Mouse (Mus musculus): ENCODE data around the gene Gja5. TPM values are rescaled to one million over a fixed set of nuclear protein-coding genes. Genes with fewer than 3 reads are reported as not detected.

The Gja5 gene
- polyA plus RNA-seq, 1 experiment = 0.48 TPM

DNA sequence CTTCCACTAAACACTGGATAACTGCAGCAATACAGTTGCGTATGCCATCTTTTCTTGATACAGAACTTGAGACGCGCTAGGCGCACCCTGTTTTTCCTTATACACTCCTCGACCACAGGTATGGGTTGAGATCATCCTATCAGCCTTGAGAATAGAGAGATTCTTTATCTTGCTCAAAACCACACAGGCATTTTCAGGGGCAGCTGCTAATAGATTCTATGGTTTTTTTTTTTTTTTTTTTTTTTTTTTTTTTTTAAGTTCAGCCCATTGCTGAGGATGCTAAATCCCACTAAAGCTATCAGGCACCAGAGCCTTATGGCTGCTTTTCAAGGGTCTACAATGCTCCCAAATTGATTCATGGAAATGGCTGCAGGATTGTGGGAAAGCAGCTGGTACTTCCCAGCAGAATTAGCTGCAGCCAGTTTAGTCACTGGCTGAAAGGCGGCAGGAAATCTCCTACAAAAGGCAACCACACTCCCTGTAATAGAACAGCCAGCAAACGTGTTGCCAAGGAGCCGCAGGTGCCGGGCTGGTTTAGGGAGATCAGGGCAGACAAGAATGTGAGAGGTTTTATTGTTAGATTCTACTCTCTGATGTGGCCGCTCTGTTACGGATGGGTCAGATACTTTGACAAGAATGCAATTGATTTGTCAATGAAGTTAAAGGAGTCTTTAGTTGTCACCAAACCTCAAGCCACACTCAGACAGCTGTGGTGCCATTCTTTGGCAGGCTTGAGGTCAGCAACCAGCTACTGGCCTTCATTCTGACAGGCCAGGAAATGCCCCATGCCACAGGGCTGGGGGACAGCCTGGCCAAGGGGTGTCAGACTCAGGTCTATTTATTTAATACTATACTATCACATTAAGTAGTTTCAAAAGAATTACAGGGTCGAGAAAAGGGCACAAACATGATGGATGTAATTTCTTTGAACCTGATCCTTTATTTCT is 58.9 kb downstream of the Gja5 start:
- Histone ChIP-seq H3K4me3 (ENCODE audit: insufficient read depth, low read length) (no peak overlapping the region), H3K4me1 (ENCODE audit: control insufficient read depth, insufficient read depth, low read length) (no peaks in the 10 kb centered on the region; the same call in 1 of the 2 replicates), H3K27ac (ENCODE audit: insufficient read depth, low read length) (no peak overlapping the region)
- TF ChIP-seq POLR2A (IDR thresholded peaks at IDR 0.05; ENCODE audit: extremely low read depth, insufficient read depth, low read length) (no peak), CTCF (IDR thresholded peaks at IDR 0.05; ENCODE audit: extremely low read depth, insufficient read depth, low read length) (no peak)

DNA sequence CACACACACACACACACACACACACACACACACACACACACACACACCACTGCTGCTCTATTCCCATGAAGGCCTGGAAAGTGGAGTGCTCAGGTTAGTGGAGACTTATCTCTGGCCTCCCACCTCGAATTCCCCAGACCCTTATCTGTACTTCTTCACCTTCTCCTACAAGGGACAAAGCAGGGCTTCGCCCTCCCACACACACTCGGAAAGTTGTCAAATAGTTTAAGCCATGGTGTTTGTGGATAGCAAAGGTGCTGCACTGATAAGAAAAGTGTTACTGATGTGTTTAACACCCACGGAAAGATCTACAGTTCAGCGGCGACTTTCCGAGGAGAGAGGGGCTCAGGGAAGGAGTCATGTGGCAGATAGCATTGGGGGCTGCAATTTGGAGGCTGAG is 66.5 kb downstream of the Gja5 start:
- Histone ChIP-seq H3K27ac (ENCODE audit: insufficient read depth, low read length) (no peak overlapping the region), H3K4me1 (ENCODE audit: control insufficient read depth, insufficient read depth, low read length) (no peaks in the 10 kb centered on the region), H3K4me3 (ENCODE audit: insufficient read depth, low read length) (no peak overlapping the region)
- TF ChIP-seq CTCF (IDR thresholded peaks at IDR 0.05; ENCODE audit: extremely low read depth, insufficient read depth, low read length) = no peak
- no peak for TF ChIP-seq POLR2A (IDR thresholded peaks at IDR 0.05; ENCODE audit: extremely low read depth, insufficient read depth, low read length)

DNA sequence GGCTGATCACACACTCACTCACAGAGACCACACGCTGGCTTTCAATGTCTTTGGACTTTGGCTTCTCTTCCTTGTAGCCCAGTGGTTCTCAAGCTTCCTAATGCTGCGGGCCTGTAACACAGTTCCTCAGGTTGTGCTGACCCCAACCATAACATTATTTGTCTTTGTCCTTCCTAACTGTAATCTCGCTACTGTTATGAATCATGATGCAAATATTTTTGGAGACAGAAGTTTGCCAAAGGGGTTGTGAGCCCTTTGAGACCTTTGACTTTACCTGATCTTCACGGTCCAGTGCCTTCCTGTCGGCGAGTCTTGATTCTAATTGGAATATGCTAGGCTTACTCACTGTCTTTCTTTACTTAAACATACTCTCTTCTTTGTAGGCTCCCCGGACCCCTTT is 70.0 kb downstream of the Gja5 start:
- TF ChIP-seq POLR2A (IDR thresholded peaks at IDR 0.05; ENCODE audit: extremely low read depth, insufficient read depth, low read length) = no peak
- H3K27ac ChIP-seq (ENCODE audit: insufficient read depth, low read length) = no peak overlapping the region
- H3K4me1 ChIP-seq (ENCODE audit: control insufficient read depth, insufficient read depth, low read length) = no peaks in the 10 kb centered on the region
- H3K4me3 ChIP-seq (ENCODE audit: insufficient read depth, low read length) = no peak overlapping the region

DNA sequence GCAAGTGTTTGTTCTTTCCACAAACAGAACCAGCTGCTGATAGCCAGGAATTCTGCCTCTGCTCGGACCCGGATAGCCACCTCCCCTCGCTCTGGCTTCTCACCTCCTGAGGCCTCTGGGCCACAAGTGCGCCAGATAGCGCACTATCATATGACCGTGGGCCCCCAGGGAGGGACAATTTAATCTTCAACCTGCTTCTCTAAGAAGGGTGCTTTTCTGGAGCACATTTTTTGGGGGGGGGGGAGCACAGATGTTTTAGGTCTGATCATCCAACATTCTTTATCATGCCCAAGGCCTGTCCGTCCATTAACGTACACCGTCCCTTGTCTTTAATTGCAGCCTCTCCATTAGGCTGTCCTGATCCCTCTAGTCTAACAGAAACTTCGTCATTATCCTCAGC is 71.1 kb downstream of the Gja5 start:
- Histone ChIP-seq H3K4me1 (ENCODE audit: control insufficient read depth, insufficient read depth, low read length) (no peaks in the 10 kb centered on the region), H3K27ac (ENCODE audit: insufficient read depth, low read length) (no peak overlapping the region), H3K4me3 (ENCODE audit: insufficient read depth, low read length) (no peak overlapping the region)
- TF ChIP-seq CTCF (IDR thresholded peaks at IDR 0.05; ENCODE audit: extremely low read depth, insufficient read depth, low read length) = no peak
- TF ChIP-seq POLR2A (IDR thresholded peaks at IDR 0.05; ENCODE audit: extremely low read depth, insufficient read depth, low read length) = no peak

DNA sequence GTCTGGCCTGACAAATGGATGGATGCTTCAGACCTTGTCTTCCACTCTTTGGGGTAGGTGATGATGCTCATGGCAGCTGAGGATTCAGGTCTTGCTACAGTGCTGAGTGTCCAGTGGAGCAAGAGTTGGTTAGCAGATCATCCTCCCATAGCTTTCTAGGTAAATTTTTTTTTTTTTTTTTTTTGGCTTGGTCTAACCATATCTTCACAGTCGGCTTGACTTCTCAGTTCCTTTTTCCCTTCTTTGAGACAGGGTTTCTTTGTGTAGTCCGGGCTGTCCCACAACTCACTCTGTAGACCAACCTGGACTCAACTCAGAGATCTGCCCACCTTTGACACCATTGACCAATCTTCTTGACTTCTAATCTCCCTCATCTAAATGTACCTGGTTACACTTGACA is 73.0 kb downstream of the Gja5 start:
- TF ChIP-seq POLR2A (IDR thresholded peaks at IDR 0.05; ENCODE audit: extremely low read depth, insufficient read depth, low read length) = no peak
- TF ChIP-seq CTCF (IDR thresholded peaks at IDR 0.05; ENCODE audit: extremely low read depth, insufficient read depth, low read length) = no peak
- Histone ChIP-seq H3K4me3 (ENCODE audit: insufficient read depth, low read length) (no peak overlapping the region), H3K4me1 (ENCODE audit: control insufficient read depth, insufficient read depth, low read length) (no peaks in the 10 kb centered on the region), H3K27ac (ENCODE audit: insufficient read depth, low read length) (no peak overlapping the region)

DNA sequence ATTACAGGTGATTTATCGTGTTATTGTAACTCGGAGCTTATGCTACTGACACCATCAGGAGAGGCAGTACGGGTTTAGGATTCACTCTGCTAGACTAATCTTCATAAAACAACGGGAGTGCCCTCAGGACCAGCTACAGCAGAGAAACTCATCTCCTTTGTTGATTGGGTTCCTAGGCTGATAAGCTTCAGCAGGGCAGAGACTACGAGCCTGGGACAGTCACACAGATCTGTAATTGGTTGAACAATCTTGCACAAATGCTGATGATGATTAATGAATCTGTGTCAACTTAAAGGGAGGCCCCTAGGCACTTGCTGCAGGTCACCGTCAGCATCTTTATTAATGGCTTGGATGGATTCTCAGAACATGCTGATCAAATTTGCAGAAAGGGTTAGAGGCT is 74.0 kb downstream of the Gja5 start:
- no peak overlapping the region for H3K4me3 ChIP-seq (ENCODE audit: insufficient read depth, low read length)
- TF ChIP-seq CTCF (IDR thresholded peaks at IDR 0.05; ENCODE audit: extremely low read depth, insufficient read depth, low read length) (no peak), POLR2A (IDR thresholded peaks at IDR 0.05; ENCODE audit: extremely low read depth, insufficient read depth, low read length) (no peak)
- H3K4me1 ChIP-seq (ENCODE audit: control insufficient read depth, insufficient read depth, low read length) = no peaks in the 10 kb centered on the region
- no peak overlapping the region for H3K27ac ChIP-seq (ENCODE audit: insufficient read depth, low read length)

DNA sequence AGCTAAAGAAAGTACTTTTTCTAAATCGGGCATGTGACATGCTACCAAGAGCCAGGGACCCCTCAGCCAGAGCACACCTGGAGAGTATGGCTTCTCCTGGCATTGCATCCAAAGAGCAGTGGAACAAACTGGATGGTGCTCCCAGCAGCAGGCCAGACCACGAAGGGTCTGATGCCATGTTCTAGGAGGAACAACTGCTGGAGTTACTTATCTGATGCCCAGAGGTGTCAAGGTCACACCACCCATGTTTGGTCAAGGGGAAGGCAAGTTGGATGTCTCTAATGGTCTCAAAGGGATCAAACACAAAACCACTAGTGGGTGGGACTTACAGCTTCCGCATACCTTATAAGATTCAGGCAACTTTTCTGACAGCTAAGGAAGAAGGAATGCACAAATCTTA is 74.5 kb downstream of the Gja5 start:
- H3K27ac ChIP-seq (ENCODE audit: insufficient read depth, low read length) = no peak overlapping the region
- TF ChIP-seq CTCF (IDR thresholded peaks at IDR 0.05; ENCODE audit: extremely low read depth, insufficient read depth, low read length) (no peak), POLR2A (IDR thresholded peaks at IDR 0.05; ENCODE audit: extremely low read depth, insufficient read depth, low read length) (no peak)
- H3K4me3 ChIP-seq (ENCODE audit: insufficient read depth, low read length) = no peak overlapping the region
- H3K4me1 ChIP-seq (ENCODE audit: control insufficient read depth, insufficient read depth, low read length) = no peaks in the 10 kb centered on the region

DNA sequence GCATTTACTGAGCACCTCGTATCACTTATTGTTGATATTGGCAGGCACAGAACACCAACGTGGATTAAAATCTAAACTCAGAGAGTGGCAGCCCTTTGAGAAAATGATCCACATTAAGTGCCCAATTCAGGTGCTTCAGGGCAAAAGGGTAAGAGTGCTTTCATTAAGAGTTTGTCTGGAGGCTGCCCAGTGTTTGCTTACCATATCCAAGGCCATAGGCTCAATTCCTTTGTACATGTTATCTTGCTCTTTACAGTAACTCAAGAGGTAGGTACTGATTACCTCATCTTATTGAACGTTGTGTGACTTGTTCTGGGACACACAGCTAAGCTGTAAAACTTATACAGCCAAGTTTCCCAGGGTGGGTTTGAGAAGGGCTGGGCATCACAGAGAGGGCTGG is 77.3 kb downstream of the Gja5 start:
- TF ChIP-seq CTCF (IDR thresholded peaks at IDR 0.05; ENCODE audit: extremely low read depth, insufficient read depth, low read length) (no peak), POLR2A (IDR thresholded peaks at IDR 0.05; ENCODE audit: extremely low read depth, insufficient read depth, low read length) (no peak)
- Histone ChIP-seq H3K4me1 (ENCODE audit: control insufficient read depth, insufficient read depth, low read length) (no peaks in the 10 kb centered on the region), H3K27ac (ENCODE audit: insufficient read depth, low read length) (no peak overlapping the region), H3K4me3 (ENCODE audit: insufficient read depth, low read length) (no peak overlapping the region)

DNA sequence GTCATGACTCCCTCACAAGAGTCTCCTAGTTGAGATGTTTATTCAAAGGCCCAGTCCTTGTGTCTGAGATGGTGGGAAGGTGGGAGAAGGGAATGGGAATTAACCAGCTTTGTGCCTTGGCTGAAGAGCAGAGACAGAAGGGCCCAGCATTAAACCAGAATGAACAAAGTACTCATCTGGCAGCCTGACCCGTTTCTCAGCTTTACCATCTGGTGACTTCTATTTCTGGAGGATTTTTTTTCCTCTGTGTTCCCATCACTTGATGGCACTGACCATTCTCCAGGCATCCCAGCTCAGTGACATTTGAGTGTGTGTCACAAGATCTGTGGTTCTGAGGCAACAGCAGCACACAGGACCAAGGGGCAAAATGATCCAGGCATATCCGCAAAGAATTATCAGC is 78.2 kb downstream of the Gja5 start:
- Histone ChIP-seq H3K4me1 (ENCODE audit: control insufficient read depth, insufficient read depth, low read length) (no peaks in the 10 kb centered on the region), H3K4me3 (ENCODE audit: insufficient read depth, low read length) (no peak overlapping the region), H3K27ac (ENCODE audit: insufficient read depth, low read length) (no peak overlapping the region)
- TF ChIP-seq CTCF (IDR thresholded peaks at IDR 0.05; ENCODE audit: extremely low read depth, insufficient read depth, low read length) (no peak), POLR2A (IDR thresholded peaks at IDR 0.05; ENCODE audit: extremely low read depth, insufficient read depth, low read length) (no peak)

DNA sequence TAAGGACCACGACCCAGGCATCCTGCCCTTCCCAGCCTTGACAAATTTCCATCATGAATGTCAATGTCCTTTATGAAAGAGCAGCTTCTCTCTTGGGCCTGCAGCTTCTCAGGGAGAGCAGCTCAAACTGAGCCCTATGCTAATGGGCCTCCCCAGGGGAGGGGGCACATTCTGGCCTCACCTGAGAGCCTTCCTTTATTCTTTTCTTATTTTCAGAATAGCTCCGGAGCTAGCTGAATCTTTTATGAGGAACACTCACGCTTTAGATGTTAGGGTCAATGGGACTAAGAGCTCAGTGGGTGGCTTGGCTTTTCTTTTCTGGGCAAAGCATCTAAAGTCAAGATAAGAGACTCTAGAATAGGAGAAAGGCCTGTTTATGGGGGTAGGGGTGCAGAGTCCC is 88.0 kb downstream of the Gja5 start:
- H3K27ac ChIP-seq (ENCODE audit: insufficient read depth, low read length) = no peak overlapping the region
- no peaks in the 10 kb centered on the region for H3K4me1 ChIP-seq (ENCODE audit: control insufficient read depth, insufficient read depth, low read length)
- no peak for TF ChIP-seq POLR2A (IDR thresholded peaks at IDR 0.05; ENCODE audit: extremely low read depth, insufficient read depth, low read length)
- no peak for TF ChIP-seq CTCF (IDR thresholded peaks at IDR 0.05; ENCODE audit: extremely low read depth, insufficient read depth, low read length)
- H3K4me3 ChIP-seq (ENCODE audit: insufficient read depth, low read length) = no peak overlapping the region
